Mouse (Mus musculus) urinary bladder, postnatal 10 days (tissue): Measurements from ENCODE around the gene Cd34.

Source experiments
- DNase-seq: peaks from one replicate; pipeline ENCODE4 v3.0.0; 2022; ENCODE audit warnings: low spot score

The Cd34 gene

GRCm38 (mm10) chr1:194938715-194939114 is at the start of gene Cd34:
Gene Cd34, plus strand, starts transcription at chr1:194938819.
- no peak for DNase-seq

GRCm38 (mm10) chr1:194894513-194894912 is 44.1 kb upstream of the Cd34 start:
- DNase-seq, result no peak

GRCm38 (mm10) chr1:194895287-194895686 is 43.3 kb upstream of the Cd34 start:
- no peak for DNase-seq

DNA sequence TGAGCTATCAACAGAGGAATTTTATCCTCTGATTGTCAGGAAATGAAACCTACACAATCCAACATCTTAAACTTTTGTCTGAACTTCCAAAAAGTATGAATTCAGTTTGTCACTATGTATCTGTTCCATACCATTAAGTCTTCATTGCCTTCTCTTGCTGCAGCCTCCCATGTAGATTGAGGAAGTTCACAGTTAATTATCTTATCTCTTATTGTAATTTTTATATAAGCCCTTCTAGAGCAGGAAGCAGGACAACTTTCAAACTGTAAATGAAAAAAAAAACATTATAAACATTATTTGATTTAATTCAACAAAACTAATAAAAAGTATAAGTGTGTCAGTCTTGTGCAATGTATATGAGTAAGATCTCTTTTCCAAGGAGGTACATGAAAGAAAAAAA is 37.5 kb upstream of the Cd34 start:
- DNase-seq, result no peak

- no peak for DNase-seq
These were observed 36.8 kb upstream of the Cd34 start for GRCm38 (mm10) chr1:194901826-194902225.

- no peak for DNase-seq
These were observed 29.7 kb upstream of the Cd34 start for GRCm38 (mm10) chr1:194908956-194909355.

- no peak for DNase-seq
These were observed 12.8 kb upstream of the Cd34 start for GRCm38 (mm10) chr1:194925753-194926350.

DNA sequence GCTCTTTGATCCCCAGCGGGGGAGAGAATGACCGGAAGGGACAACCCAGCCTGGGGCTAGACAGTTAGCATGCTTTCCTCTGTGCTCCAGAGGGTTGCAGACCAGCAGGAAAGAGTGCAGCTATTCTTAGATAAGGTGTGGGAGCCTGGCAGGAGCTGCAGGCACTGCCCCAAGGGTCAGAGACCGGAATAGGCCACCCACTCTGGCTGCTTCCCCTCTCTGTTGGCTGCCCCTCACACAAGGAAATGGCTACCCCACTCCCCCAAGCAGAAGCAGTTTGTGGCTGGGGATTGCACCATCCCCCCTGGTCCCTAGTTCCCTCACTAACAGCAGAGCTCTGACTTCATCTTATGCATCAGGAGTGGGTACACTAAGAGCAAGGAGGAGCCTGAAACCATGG is 10.7 kb upstream of the Cd34 start:
- DNase-seq, result no peak

DNA sequence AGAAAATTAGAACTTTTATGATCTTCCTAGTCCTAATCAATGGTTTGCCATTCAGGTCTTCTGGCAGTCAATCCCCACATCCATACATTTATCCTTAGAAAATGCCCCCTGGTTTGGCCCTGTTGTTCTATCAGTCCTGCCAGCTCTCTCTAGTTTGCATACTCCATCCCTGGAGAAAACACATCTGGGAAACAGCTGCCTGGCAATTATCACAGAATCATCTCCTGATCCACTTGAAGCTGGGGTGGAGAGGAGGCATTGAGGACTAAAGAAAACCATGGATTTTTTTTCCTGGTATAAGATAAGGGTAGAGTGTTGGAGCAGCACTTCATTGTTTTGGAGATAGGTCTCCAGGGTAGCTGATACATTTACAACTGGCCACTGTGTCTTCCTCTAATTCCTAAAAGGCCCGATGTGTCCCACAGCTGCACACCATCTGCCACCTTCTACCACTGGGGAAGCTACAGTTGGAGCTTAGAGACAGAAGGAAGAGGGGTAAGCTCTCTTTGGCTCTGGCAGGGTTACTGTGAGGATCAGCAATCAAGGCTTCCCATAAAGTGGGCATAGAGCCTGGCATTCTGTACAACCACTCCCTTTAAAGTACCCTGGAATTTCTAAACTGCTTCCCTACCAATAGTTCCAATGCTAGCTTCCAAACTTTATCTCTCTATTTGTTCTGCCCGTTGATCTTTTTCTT is 9.2 kb upstream of the Cd34 start:
- DNase-seq, result no peak

- DNase-seq, result no peak
These were observed 8.7 kb upstream of the Cd34 start for GRCm38 (mm10) chr1:194929972-194930355.

- DNase-seq, result no peak
These were observed 7.9 kb upstream of the Cd34 start for GRCm38 (mm10) chr1:194930706-194931105.

GRCm38 (mm10) chr1:194935351-194935750 is 3.3 kb upstream of the Cd34 start:
- DNase-seq, result no peak

DNA sequence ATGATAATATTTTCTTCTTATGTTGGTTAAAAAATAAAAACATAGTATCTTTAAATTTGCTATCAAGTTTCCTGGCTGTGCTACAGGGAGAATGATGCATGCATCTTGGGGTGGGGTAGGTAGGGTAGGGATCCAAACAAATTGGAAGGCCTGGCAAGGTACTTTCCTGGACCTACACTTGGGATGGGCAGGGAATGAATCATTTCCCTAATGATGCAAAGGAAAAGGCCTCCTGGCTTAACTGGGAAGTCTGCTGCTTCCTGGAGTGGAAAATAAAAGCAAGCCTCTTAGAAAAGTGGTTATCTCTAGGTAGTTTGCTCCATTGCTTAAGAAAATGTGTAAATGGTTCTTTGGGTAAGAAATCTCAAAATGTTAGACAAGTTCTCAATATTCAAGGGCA is 2.9 kb downstream of the Cd34 start:
- no peak for DNase-seq

GRCm38 (mm10) chr1:194942912-194943311 is 4.3 kb downstream of the Cd34 start:
- no peak for DNase-seq

DNA sequence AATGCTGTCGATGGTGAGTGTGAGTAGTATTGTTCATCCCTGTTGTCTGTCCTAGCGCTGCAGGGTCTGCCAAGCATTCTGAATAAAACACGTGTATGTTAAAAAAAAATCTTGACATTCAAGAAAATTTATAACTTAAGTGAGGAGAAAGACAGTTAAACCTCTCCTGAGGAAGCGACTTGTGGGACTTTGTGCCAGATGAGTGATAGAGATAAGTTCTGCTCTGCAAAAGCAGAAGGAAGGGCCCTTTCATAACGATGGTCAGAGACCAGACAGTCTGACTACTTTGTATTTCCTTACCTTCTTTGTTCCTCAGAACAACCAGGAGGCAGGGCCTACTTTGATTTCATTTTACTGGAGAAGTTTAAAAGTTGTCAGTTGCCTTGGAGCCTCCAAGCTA is 4.9 kb downstream of the Cd34 start:
- no peak for DNase-seq

GRCm38 (mm10) chr1:194945382-194945781 is 6.8 kb downstream of the Cd34 start:
- no peak for DNase-seq

DNA sequence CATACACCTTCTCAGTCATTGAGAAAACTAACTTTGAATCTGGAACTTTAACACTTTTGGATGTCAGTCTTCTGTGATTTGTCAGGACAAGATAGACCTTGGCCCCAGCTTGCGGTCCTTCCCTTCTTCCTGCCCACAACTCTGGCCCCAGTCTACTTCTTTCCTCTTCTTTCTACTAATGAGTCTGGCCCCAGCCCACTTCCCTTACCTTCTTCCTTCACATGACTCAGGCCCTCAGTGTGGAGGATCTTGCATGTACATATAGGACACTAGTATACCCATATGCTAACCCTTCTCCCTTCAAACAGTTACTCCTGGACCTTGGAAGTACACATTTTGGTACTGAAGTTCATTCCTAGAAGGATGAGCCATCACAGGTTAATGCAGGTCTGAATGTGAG is 7.8 kb downstream of the Cd34 start:
- no peak for DNase-seq

DNA sequence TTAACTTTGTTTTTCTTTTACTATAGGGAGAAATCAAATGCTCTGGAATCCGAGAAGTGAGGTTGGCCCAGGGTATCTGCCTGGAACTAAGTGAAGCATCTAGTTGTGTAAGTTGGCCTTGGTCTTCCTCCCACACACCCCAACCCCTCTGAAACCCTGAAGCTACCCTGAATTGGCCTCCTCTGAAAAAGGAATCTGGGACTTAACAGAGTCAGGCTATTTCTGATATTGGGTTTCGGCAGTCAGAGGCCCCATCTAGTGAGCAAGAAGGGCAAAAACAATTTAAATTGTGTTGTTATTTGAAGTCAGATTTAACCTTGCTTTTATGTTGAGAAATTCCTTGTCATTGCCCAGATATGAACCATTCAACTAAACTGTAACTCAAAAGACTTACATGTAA is 12.3 kb downstream of the Cd34 start:
- no peak for DNase-seq

DNA sequence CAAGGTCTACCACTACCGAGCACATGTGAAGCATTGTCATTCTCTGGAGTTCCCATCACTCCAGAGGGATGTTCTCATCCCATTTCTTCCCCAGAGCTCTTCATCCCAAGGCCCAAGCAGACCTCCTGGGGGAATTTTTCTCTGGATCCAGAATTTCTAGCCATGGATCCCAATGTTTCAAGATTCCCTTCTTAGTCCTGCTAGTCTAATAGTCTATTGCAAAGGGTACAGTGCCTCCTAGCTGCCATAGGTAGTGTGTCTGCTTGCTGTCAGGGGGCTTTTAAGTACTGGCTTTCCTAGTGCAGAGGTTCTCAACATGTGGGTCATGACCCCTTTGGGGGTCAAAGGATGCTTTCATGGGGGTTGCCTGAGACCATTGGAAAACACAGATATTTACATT is 14.3 kb downstream of the Cd34 start:
- no peak for DNase-seq

GRCm38 (mm10) chr1:194954694-194955093 is 16.1 kb downstream of the Cd34 start:
- DNase-seq, result no peak

DNA sequence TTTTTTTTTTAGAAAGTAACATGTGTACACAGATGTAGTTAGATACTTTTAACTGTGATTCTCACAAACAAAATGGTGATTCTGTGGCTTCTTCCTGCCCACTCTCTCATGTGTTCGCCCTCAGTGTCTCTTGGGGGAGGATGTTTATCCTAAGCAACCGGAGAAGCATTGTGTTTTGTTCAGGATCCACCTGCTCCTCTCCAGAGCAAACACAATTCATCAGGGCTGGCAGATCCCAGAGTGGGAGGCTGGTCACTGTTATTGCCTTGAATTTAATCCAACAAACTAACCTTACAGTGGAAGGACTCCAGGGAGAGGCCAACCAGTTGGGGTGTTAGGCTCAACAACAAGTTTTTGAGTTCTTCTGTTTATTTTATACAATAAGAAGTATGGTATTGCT is 17.1 kb downstream of the Cd34 start:
- no peak for DNase-seq

DNA sequence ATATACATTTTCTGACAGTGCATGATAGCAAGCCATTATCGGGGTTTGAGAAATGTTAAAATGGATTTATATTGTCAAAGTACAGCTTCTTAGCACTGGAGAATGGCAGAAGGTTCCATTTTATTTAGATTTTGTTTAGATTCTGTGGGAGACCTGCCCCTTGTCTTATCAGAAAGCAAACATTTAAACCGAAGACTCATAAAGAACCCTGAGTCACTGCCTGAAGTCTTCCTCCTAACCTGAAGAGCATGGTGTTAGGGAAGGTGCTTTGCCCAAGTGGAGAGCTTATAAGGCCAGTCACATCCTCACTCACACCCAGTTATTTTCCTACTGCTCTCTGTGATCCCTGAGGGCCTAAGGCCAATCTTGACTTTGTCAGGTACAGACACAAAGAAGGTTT is 18.4 kb downstream of the Cd34 start:
- DNase-seq, result no peak

- no peak for DNase-seq
These were observed 23.6 kb downstream of the Cd34 start for GRCm38 (mm10) chr1:194962181-194962580.

DNA sequence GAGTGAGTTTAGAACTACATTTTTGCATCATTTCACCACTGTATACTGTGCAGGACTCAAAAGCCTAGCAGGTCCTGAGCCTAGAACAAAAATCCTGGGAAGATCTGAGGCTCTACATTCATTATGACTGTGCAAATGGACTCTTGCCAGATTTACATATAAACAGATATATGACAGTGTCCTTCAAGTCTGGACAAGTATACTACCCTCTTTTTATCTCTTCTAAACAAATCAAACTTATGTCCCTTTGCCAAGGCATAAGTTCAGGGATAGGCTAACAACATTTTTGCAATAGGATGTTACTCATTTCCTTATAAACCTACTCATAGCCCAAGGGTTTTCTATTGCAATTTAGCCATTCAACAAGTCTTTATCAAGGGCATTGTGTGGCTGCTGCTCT is 24.1 kb downstream of the Cd34 start:
- no peak for DNase-seq
